Mouse (Mus musculus) olfactory bulb, adult 2 months (tissue): Measurements from ENCODE around the gene Bhlha15.

Experiments used
- CTCF ChIP-seq: fragments of 200-500 bp; IDR thresholded peaks from 2 replicates; pipeline ENCODE4 v1.5.1; 2012; ENCODE audit warnings: low read depth, mild to moderate bottlenecking, low read length, moderate library complexity; ENCODE audit not compliant: insufficient read depth
- POLR2A ChIP-seq: fragments of 200-500 bp; IDR thresholded peaks from 2 replicates; pipeline ENCODE4 v1.6.1; 2012; ENCODE audit warnings: mild to moderate bottlenecking, low read depth, low read length, moderate library complexity; ENCODE audit not compliant: insufficient read depth

DNA sequence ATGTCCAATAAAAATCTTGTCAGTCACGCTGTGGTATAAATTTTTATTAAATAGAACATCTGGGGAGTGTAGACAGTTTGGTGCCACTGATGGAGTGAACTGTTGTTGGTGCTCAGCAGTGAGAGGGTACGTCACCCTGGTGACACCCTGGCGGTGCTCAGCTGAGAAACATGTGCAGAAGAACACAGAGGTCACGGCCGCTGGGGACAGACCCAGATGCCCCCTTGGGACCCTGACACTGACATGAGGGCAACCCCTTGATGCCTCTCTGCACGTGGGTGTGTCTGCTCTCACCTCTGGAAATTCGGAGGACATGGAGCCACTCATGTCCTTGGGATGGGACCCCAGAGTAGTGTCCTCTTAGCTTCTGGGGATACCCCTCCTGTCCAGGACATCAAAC, 4.3 kb downstream of the Bhlha15 start:
- no peak for TF ChIP-seq CTCF
- TF ChIP-seq POLR2A, result no peak
